Mouse (Mus musculus): ENCODE measurements around the gene Mid1. TPM values are rescaled to one million over a fixed set of nuclear protein-coding genes. Genes with fewer than 3 reads are reported as not detected.

Gene Mid1
- polyA plus RNA-seq, 1 experiment from 2014 or later, result 7.3 TPM

DNA sequence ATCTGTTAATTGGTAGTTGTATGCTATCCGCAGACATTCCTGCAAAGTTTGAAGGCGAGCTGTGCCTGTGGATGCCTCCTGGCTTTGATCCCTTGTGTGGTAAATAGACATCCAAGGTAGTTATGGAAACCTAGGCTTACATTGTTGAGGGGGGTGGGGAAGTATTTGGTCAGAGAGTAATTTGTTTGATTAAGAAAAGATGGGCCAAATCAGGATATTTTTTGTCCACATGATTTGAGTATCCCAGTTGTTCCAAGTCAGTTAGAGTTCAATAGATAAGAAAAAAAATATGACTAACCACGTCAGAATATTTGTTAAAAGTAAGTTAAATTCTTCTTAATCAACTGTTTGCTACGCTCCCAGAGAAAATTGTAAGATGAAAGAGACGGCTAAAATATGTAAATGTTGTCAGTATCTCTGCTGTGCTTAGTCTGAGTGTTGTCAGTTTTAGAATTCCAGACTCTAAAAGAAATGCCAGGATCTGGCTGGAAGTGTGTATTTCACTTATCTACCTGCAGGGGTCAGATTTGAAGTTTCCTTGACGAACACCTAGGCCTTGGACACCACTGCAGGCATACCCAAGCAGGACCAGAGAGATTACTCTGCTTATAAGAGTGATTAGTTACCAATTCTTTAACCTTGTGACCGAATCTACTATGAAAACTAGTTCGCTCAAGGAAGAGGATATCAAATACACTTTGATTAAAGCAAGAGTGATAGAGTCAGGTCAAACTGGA, 198.7 kb downstream of the Mid1 start:
- no peak overlapping the region for H3K4me2 ChIP-seq
- H3K4me3 ChIP-seq (replicated peaks), result no peak overlapping the region
- H3K36me3 ChIP-seq, result no peaks in the 10 kb centered on the region
- no peaks in the 10 kb centered on the region for H3K4me1 ChIP-seq (replicated peaks)
- peaks cover 32% of the 10 kb centered on the region for H3K27me3 ChIP-seq
- 59% methylated on average over 8 of the region's 8 CpGs for WGBS
- no peaks in the 10 kb centered on the region for H3K9me3 ChIP-seq
- H3K9ac ChIP-seq (replicated peaks), result no peak overlapping the region
- no peak overlapping the region for H3K27ac ChIP-seq
- ATAC-seq (ENCODE audit: insufficient number of reproducible peaks, insufficient read depth, low FRiP score, low TSS enrichment, low read depth), result no peak

DNA sequence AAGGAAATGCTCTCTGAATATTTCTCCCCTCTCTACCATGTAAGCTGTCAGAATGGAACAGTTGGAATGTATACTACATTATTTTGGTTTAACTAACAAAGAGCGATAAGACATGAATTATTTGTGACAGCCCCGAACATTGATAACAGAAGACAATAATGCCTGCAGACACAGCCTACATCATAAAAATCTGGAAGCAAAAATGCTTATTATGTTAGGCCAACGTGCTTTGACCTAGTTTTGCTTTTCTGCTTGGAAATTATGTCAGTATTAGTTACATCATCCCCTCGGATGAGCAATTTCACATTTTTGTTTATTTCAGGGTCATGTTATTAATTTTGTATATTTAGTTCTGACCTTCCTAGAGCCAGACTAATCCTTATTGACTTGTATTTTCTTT, 205.5 kb downstream of the Mid1 start:
- no peak for ATAC-seq (ENCODE audit: insufficient number of reproducible peaks, insufficient read depth, low FRiP score, low TSS enrichment, low read depth)
- WGBS, result 90% methylated on average over 4 of the region's 4 CpGs
- Histone ChIP-seq H3K4me3 (replicated peaks) (no peak overlapping the region), H3K9me3 (no peaks in the 10 kb centered on the region), H3K36me3 (no peaks in the 10 kb centered on the region), H3K27ac (no peak overlapping the region), H3K4me2 (no peak overlapping the region), H3K9ac (replicated peaks) (no peak overlapping the region), H3K27me3 (peaks cover 9% of the 10 kb centered on the region), H3K4me1 (replicated peaks) (no peaks in the 10 kb centered on the region)

DNA sequence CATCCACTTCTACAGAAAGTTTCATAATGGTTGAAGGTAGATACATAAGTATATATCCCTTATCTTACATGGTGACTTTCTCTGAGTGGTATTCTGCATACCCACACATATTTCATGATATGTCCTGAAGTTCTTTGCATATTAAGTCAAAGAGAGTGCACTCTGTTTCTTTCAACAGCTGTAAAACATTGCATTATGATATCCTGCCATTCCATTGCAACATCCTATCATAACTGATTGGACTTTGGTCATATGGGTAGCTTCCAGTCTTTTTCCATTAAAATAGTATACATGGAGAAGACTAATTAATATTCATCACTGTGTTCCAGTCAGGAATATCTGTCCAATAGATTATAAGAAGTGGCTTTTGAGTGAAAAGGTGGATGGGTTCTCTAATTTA, 207.1 kb downstream of the Mid1 start:
- no peak overlapping the region for H3K4me3 ChIP-seq (replicated peaks)
- H3K4me2 ChIP-seq, result no peak overlapping the region
- no peaks in the 10 kb centered on the region for H3K4me1 ChIP-seq (replicated peaks)
- H3K9ac ChIP-seq (replicated peaks), result no peak overlapping the region
- no peaks in the 10 kb centered on the region for H3K36me3 ChIP-seq
- H3K27me3 ChIP-seq, result peaks cover 6% of the 10 kb centered on the region
- H3K27ac ChIP-seq, result no peak overlapping the region
- no peaks in the 10 kb centered on the region for H3K9me3 ChIP-seq
- ATAC-seq (ENCODE audit: insufficient number of reproducible peaks, insufficient read depth, low FRiP score, low TSS enrichment, low read depth), result no peak

DNA sequence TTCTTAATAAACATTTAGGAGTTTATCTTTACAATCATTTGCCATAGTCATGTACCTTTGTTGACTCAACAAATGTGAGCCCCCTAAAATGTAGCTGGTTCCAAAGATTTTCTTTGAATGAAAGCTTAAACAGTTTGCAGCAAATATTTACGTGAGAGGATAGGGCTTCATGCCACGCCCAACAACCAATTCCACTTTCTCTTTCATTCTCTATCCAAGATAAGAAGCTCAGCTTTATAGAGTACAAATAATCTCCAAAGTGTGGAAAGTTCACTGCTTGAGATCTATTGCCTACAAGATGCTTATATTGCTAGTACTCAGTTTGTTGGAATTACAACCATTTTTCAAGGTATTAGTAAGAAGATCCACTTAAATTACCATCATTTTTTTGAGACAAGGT, 207.6 kb downstream of the Mid1 start:
- Histone ChIP-seq H3K9ac (replicated peaks) (no peak overlapping the region), H3K4me2 (no peak overlapping the region), H3K27ac (no peak overlapping the region), H3K36me3 (no peaks in the 10 kb centered on the region), H3K4me3 (replicated peaks) (no peak overlapping the region), H3K9me3 (no peaks in the 10 kb centered on the region), H3K4me1 (replicated peaks) (no peaks in the 10 kb centered on the region), H3K27me3 (peaks cover 6% of the 10 kb centered on the region)
- no peak for ATAC-seq (ENCODE audit: insufficient number of reproducible peaks, insufficient read depth, low FRiP score, low TSS enrichment, low read depth)
- WGBS, result 83% methylated on average over 2 of the region's 2 CpGs

DNA sequence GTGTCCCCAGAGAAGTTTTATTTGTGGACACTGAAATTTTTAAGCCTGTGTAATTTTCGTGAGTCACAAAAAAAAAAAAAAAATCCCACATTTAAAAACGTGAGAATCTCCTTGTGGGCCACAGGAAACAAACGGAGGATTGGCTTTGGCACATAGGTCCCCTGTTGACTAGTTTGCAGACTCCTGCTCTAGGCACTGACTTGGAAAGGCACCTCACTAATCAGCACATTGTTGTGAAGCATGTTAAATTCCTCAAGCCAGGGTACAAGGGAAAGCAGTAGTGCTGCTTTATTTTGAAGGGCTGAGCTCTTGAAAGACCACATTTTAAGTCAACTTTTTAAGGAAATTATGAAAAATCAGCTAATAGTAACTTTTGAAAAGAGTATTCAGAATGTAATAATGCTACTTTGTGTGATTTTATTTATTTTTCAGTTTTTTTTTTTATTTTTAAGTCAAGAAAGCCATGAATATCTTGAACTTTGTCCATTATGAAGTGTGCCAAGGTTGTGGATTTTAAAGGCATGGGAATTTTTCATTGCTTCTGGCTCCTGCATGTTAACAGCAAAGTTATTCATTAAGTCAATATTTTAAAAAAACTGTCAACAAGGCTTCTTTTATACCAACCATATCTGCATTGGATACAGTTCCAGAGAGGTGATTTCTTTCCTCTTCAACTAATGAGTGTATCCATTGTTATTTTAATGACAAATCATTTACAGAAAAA, 214.4 kb downstream of the Mid1 start:
- Histone ChIP-seq H3K4me1 (replicated peaks) (no peaks in the 10 kb centered on the region), H3K9ac (replicated peaks) (no peak overlapping the region), H3K27ac (no peak overlapping the region), H3K27me3 (peaks cover 7% of the 10 kb centered on the region), H3K4me2 (no peak overlapping the region), H3K9me3 (no peaks in the 10 kb centered on the region), H3K36me3 (no peaks in the 10 kb centered on the region), H3K4me3 (replicated peaks) (no peak overlapping the region)
- no peak for ATAC-seq (ENCODE audit: insufficient number of reproducible peaks, insufficient read depth, low FRiP score, low TSS enrichment, low read depth)
- 30% methylated on average over 3 of the region's 3 CpGs for WGBS

DNA sequence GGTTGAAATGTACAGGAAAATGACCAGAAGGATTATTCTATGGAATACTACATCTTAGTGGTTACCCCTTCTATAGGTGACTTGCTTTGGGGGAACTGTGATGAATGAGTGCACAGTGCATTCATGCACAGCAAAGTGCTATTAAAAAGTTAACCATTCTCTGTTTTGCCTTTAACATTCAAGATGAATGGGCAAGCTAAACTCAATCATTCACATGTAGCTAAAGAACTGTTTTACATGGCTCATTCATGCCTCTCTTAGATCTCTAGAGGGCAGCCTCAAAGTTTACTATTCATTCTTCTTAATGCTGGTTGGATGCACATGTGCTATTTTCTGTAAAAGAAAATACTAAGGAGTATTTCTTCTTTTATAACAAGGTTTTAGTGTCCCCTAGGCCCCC, 217.9 kb downstream of the Mid1 start:
- Histone ChIP-seq H3K4me1 (replicated peaks) (no peaks in the 10 kb centered on the region), H3K27me3 (peaks cover 16% of the 10 kb centered on the region), H3K4me2 (no peak overlapping the region), H3K27ac (no peak overlapping the region), H3K4me3 (replicated peaks) (no peak overlapping the region), H3K36me3 (no peaks in the 10 kb centered on the region), H3K9me3 (no peaks in the 10 kb centered on the region), H3K9ac (replicated peaks) (no peak overlapping the region)
- no peak for ATAC-seq (ENCODE audit: insufficient number of reproducible peaks, insufficient read depth, low FRiP score, low TSS enrichment, low read depth)

DNA sequence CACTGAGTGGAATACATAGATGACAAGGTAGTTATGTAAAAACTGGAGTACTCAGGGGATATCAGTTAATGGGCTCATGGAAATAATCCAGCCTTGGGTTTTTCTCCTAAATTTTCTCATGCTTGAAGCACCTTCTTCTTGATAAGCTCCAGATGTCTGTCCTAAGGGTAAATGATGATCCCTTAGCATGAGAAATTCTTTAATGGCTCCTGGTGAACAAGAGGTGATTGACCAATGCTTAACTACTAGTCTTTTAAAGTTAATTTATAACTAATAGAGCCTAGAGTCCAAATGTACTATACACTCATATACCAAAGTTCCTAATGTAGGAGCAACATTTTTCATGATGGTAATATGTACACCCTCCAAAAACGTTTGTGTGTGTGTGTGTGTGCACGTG, 218.7 kb downstream of the Mid1 start:
- H3K27me3 ChIP-seq, result peaks cover 22% of the 10 kb centered on the region
- no peaks in the 10 kb centered on the region for H3K36me3 ChIP-seq
- no peaks in the 10 kb centered on the region for H3K9me3 ChIP-seq
- H3K4me3 ChIP-seq (replicated peaks), result no peak overlapping the region
- no peak overlapping the region for H3K27ac ChIP-seq
- ATAC-seq (ENCODE audit: insufficient number of reproducible peaks, insufficient read depth, low FRiP score, low TSS enrichment, low read depth), result no peak
- H3K4me1 ChIP-seq (replicated peaks), result no peaks in the 10 kb centered on the region
- H3K4me2 ChIP-seq, result no peak overlapping the region
- no peak overlapping the region for H3K9ac ChIP-seq (replicated peaks)
- WGBS, result 53% methylated on average over 2 of the region's 2 CpGs

DNA sequence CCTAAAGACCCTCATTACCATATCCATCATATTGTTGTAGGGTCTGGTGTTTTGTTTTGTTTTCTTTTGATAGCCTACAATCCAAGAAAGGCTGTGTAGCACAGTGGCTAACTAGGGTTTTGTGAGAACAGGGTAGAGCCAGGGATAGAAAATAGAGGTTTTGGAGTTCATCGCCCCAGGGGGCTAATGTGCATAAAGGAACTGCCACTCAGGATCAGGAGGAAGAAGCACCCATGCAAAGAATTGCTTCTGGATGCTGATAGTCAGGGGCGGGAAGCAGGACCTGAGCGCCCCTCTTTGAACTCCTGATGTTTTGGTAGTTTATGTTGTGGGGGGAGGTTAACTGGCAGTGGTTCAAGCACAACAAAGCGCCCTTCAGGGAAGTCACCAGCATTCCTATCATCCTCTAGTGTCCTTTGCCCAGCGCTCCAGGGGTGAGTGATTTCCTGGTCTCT, 221.1 kb downstream of the Mid1 start:
- no peak overlapping the region for H3K4me2 ChIP-seq
- peaks cover 29% of the 10 kb centered on the region for H3K27me3 ChIP-seq
- 32% methylated on average over 5 of the region's 5 CpGs for WGBS
- no peak overlapping the region for H3K4me3 ChIP-seq (replicated peaks)
- no peak for ATAC-seq (ENCODE audit: insufficient number of reproducible peaks, insufficient read depth, low FRiP score, low TSS enrichment, low read depth)
- no peak overlapping the region for H3K27ac ChIP-seq
- H3K36me3 ChIP-seq, result no peaks in the 10 kb centered on the region
- H3K9me3 ChIP-seq, result no peaks in the 10 kb centered on the region
- no peak overlapping the region for H3K9ac ChIP-seq (replicated peaks)
- no peaks in the 10 kb centered on the region for H3K4me1 ChIP-seq (replicated peaks)

DNA sequence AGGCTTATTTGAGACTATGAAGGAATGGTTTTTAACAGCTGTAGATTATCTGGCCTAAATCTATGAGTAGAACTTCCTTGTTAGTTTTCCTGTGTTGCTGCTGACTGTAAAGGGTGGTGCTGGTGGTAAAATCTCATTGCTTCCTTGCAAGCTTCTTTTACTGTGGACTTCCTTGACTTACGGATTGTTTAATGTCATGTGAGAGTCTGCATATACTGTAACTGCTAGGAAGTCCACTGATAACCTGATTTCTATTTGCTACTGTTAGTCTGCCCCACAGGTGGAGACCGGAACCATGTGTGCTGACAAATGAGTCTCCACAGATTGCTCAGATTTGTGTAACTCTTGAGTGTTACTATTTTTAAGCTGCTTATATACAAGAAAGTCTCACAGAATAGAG, 224.9 kb downstream of the Mid1 start:
- H3K27me3 ChIP-seq, result peaks cover 28% of the 10 kb centered on the region
- no peak overlapping the region for H3K4me2 ChIP-seq
- no peaks in the 10 kb centered on the region for H3K9me3 ChIP-seq
- H3K4me3 ChIP-seq (replicated peaks), result no peak overlapping the region
- 92% methylated on average over 2 of the region's 2 CpGs for WGBS
- no peak overlapping the region for H3K9ac ChIP-seq (replicated peaks)
- no peak for ATAC-seq (ENCODE audit: insufficient number of reproducible peaks, insufficient read depth, low FRiP score, low TSS enrichment, low read depth)
- no peaks in the 10 kb centered on the region for H3K4me1 ChIP-seq (replicated peaks)
- no peaks in the 10 kb centered on the region for H3K36me3 ChIP-seq
- no peak overlapping the region for H3K27ac ChIP-seq

DNA sequence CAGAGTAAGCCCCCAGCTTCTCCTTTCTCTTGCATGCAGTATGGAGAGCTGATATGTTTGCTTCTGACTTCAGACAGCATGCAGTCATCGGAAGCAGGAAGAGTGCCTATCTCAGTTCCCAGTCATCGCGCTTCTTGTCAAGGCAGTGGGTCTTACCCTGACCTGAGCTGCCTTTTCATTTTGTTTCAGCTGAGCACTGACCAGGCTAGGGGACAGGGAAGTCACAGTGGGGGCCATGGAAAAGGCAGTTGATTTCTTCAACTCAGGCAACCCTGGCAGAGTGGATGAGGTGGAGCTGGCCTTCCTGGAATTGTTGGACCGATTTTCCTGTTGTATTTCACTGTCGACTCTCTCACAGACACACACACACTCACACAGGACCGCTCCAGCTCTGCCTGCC, 230.7 kb downstream of the Mid1 start:
- H3K4me1 ChIP-seq (replicated peaks), result no peaks in the 10 kb centered on the region
- H3K27ac ChIP-seq, result no peak overlapping the region
- no peak overlapping the region for H3K4me2 ChIP-seq
- no peaks in the 10 kb centered on the region for H3K36me3 ChIP-seq
- no peak overlapping the region for H3K9ac ChIP-seq (replicated peaks)
- no peaks in the 10 kb centered on the region for H3K9me3 ChIP-seq
- no peak overlapping the region for H3K4me3 ChIP-seq (replicated peaks)
- H3K27me3 ChIP-seq, result peaks cover 20% of the 10 kb centered on the region
- ATAC-seq (ENCODE audit: insufficient number of reproducible peaks, insufficient read depth, low FRiP score, low TSS enrichment, low read depth), result no peak
- 92% methylated on average over 6 of the region's 6 CpGs for WGBS

DNA sequence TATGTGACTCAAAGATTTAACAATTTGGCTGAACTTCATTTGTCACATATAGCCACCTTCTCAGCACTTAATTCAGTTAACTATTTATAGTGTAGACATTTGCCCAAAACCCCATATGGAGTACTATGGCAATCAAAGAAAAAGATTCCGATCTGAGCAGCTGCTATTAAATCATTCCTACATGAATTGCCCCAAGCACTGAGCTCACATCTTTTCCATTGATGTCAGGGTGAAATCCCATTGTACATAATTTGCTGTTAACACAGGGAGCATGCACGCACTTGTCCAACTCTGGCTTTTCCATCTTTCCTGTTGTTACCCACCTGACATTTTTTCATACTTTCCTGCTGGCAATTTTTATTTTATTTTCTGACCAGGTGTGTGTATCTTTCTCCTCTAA, 237.5 kb downstream of the Mid1 start:
- Histone ChIP-seq H3K4me1 (replicated peaks) (no peaks in the 10 kb centered on the region), H3K36me3 (no peaks in the 10 kb centered on the region), H3K27ac (no peak overlapping the region), H3K9ac (replicated peaks) (no peak overlapping the region), H3K4me3 (replicated peaks) (no peak overlapping the region), H3K27me3 (peaks cover 24% of the 10 kb centered on the region), H3K4me2 (no peak overlapping the region), H3K9me3 (no peaks in the 10 kb centered on the region)
- WGBS, result 88% methylated on average over 2 of the region's 2 CpGs
- no peak for ATAC-seq (ENCODE audit: insufficient number of reproducible peaks, insufficient read depth, low FRiP score, low TSS enrichment, low read depth)

DNA sequence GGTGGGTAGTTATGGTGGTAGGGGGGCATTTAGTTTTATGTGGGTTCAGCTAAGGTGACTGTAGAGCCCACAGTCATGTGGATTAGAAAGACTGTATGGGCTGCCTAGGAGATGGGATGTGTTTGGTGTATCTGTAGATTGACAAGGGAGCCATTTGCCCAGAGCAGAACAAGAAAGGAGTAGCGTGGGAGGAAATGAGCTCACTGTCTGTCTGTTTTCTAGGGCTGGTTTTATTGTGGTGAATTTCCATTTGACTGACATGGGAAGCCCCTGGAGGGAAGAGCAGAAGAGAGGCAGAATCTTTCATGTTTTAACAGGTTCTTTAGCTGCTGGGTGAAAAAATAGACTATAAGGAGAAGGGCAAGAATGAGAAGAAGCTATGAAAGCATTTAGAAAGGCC, 238.4 kb downstream of the Mid1 start:
- Histone ChIP-seq H3K9ac (replicated peaks) (no peak overlapping the region), H3K4me3 (replicated peaks) (no peak overlapping the region), H3K4me2 (no peak overlapping the region), H3K27me3 (peaks cover 23% of the 10 kb centered on the region), H3K27ac (no peak overlapping the region), H3K9me3 (no peaks in the 10 kb centered on the region), H3K4me1 (replicated peaks) (no peaks in the 10 kb centered on the region), H3K36me3 (no peaks in the 10 kb centered on the region)
- WGBS, result 56% methylated on average over 1 of the region's 1 CpGs
- no peak for ATAC-seq (ENCODE audit: insufficient number of reproducible peaks, insufficient read depth, low FRiP score, low TSS enrichment, low read depth)
